Mouse (Mus musculus) cerebellum, adult 2 months (tissue): Measurements from ENCODE around the gene Lad1.

ENCODE experiments used
- CTCF ChIP-seq: fragments of 200-500 bp; IDR thresholded peaks from 2 replicates; pipeline ENCODE4 v1.5.1; 2011; ENCODE audit warnings: low read depth, mild to moderate bottlenecking, control low read depth, low read length, moderate library complexity, borderline replicate concordance; ENCODE audit not compliant: insufficient read depth
- POLR2A ChIP-seq: fragments of 200-500 bp; IDR thresholded peaks from 2 replicates; pipeline ENCODE4 v1.6.1; 2011; ENCODE audit warnings: low read length, control low read depth, borderline replicate concordance; ENCODE audit not compliant: insufficient read depth

DNA sequence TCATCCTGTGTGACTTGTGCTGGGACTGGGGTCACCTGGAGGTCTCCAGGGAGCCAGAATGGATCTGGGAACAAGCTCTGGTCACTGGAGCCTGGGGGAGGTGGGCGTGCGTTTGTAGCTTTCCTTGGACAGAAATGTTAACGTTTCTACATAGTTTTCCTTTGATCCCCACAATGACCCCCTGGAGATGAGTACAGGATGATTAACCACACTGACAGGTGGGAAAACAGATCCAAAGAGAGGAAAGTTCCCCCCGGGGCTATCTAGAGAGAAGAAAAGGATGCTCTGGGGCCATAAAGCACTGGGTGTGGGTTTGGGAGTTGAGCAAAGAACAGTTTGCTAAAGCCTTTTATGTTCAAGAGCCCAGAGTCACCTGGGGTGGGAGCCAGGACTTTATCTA, 37.7 kb upstream of the Lad1 start:
- TF ChIP-seq CTCF (no peak), POLR2A (no peak)
